Mouse (Mus musculus) frontal cortex, postnatal 25 days (tissue): ENCODE data around the gene Btg3.
"Not testable (repeated sequence)": the region's sequence is repeated elsewhere in the genome, so short reads cannot be mapped to it uniquely, and the experiment has no call there.

Source experiments
- DNase-seq, 2 experiments: peaks; one replicate each; pipeline ENCODE4 v3.0.0; 2022; ENCODE audit warnings: low spot score in 2 of 2

The Btg3 gene

GRCm38 (mm10) chr16:78376745-78377570 lies at the start of gene Btg3:
Gene Btg3, minus strand, starts transcription at chr16:78377192.
- peak; percentile 48 to 54 for DNase-seq

GRCm38 (mm10) chr16:78417733-78418132 lies 40.7 kb upstream of the Btg3 start:
- no peak for DNase-seq

GRCm38 (mm10) chr16:78416500-78416899 lies 39.5 kb upstream of the Btg3 start:
- no peak for DNase-seq

- no peak for DNase-seq
Measured at GRCm38 (mm10) chr16:78409991-78410390, 33.0 kb upstream of the Btg3 start.

GRCm38 (mm10) chr16:78407855-78408254 lies 30.9 kb upstream of the Btg3 start:
- no peak for DNase-seq

GRCm38 (mm10) chr16:78406657-78407056 lies 29.7 kb upstream of the Btg3 start:
- DNase-seq = no peak

GRCm38 (mm10) chr16:78402316-78402715 lies 25.3 kb upstream of the Btg3 start:
- DNase-seq = no peak

GRCm38 (mm10) chr16:78399423-78399822 lies 22.4 kb upstream of the Btg3 start:
- no peak for DNase-seq

GRCm38 (mm10) chr16:78398734-78399133 lies 21.7 kb upstream of the Btg3 start:
- DNase-seq = no peak

- no peak for DNase-seq
Measured at GRCm38 (mm10) chr16:78391354-78391753, 14.4 kb upstream of the Btg3 start.

- DNase-seq = no peak
Measured at GRCm38 (mm10) chr16:78389986-78390385, 13.0 kb upstream of the Btg3 start.

- no peak for DNase-seq
Measured at GRCm38 (mm10) chr16:78389122-78389521, 12.1 kb upstream of the Btg3 start.

- DNase-seq = no peak
Measured at GRCm38 (mm10) chr16:78378493-78378892, 1.5 kb upstream of the Btg3 start.

GRCm38 (mm10) chr16:78375821-78376691 lies 936 bp downstream of the Btg3 start:
- no peak for DNase-seq

- no peak for DNase-seq
Measured at GRCm38 (mm10) chr16:78375222-78375621, 1.8 kb downstream of the Btg3 start.

- no peak for DNase-seq
Measured at GRCm38 (mm10) chr16:78373743-78374142, 3.2 kb downstream of the Btg3 start.

GRCm38 (mm10) chr16:78372786-78373185 lies 4.2 kb downstream of the Btg3 start:
- no peak for DNase-seq

- DNase-seq = no peak
Measured at GRCm38 (mm10) chr16:78371491-78372046, 5.4 kb downstream of the Btg3 start.

GRCm38 (mm10) chr16:78364554-78364953 lies 12.4 kb downstream of the Btg3 start:
- not testable (repeated sequence) for DNase-seq

GRCm38 (mm10) chr16:78361466-78361865 lies 15.5 kb downstream of the Btg3 start:
- DNase-seq = no peak

- DNase-seq = no peak
Measured at GRCm38 (mm10) chr16:78357757-78358156, 19.2 kb downstream of the Btg3 start.

GRCm38 (mm10) chr16:78347328-78347926 lies 29.6 kb downstream of the Btg3 start:
- no peak for DNase-seq
